Mouse (Mus musculus): ENCODE data around the gene Cemip2. TPM values are rescaled to one million over a fixed set of nuclear protein-coding genes. Genes with fewer than 3 reads are reported as not detected.

Gene Cemip2
- polyA plus RNA-seq, 1 experiment from 2014 or later, result 31.8 TPM

DNA sequence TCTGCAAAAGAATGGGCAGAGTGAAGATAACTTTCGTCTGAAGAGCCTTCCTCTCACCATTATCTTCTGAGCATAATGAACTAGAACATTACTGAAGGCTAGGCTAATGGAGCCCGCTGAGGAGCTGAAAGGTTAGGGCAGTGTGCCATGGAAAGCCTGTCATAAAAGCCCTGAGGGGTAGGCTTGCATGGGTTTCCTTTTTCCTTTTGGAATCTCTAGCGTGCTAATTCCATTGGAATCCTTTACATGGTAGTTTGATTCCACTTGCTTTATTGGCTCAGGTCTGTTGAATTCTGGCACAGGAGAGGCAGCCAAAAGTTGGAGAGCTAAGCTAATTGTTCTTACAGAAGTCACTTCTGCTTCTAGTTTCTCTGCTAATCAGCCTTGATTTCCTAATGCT lies 20.6 kb downstream of the Cemip2 start:
- WGBS, result 79% methylated on average over 3 of the region's 3 CpGs
- no peaks in the 10 kb centered on the region for H3K9me3 ChIP-seq (ENCODE audit: control insufficient read depth, low read length)
- no peak overlapping the region for H3K4me2 ChIP-seq (ENCODE audit: low read depth, low read length)
- H3K4me3 ChIP-seq (ENCODE audit: low read length), result no peak overlapping the region
- ATAC-seq (ENCODE audit: low read depth), result no peak
- H3K4me1 ChIP-seq (replicated peaks; ENCODE audit: control insufficient read depth, insufficient read depth, low read length), result peaks cover 11% of the 10 kb centered on the region; the same call in 1 of the 2 replicates
- H3K27me3 ChIP-seq (ENCODE audit: control insufficient read depth, insufficient read depth, low read depth, low read length), result no peaks in the 10 kb centered on the region
- H3K36me3 ChIP-seq (ENCODE audit: control insufficient read depth, insufficient read depth, low read length), result peaks cover 42% of the 10 kb centered on the region
- no peak overlapping the region for H3K9ac ChIP-seq (ENCODE audit: low read length)
- H3K27ac ChIP-seq (ENCODE audit: low read length), result no peak overlapping the region

GRCm38 (mm10) chr19:21799410-21800373 lies 21.6 kb downstream of the Cemip2 start:
- Histone ChIP-seq H3K9ac (ENCODE audit: low read length) (no peak overlapping the region), H3K27me3 (ENCODE audit: control insufficient read depth, insufficient read depth, low read depth, low read length) (no peaks in the 10 kb centered on the region), H3K4me3 (ENCODE audit: low read length) (no peak overlapping the region), H3K4me2 (ENCODE audit: low read depth, low read length) (no peak overlapping the region), H3K4me1 (replicated peaks; ENCODE audit: control insufficient read depth, insufficient read depth, low read length) (peaks cover 11% of the 10 kb centered on the region; the same call in 1 of the 2 replicates), H3K9me3 (ENCODE audit: control insufficient read depth, low read length) (no peaks in the 10 kb centered on the region), H3K36me3 (ENCODE audit: control insufficient read depth, insufficient read depth, low read length) (peaks cover 49% of the 10 kb centered on the region), H3K27ac (ENCODE audit: low read length) (peak overlapping the region; percentile 43; the same call in 1 of the 2 replicates)
- WGBS, result 61% methylated on average over 13 of the region's 13 CpGs
- 0 out of 2 replicates have a peak, but pooled peaks have one; percentile 38 for ATAC-seq (ENCODE audit: low read depth)

GRCm38 (mm10) chr19:21804488-21804887 lies 26.3 kb downstream of the Cemip2 start:
- no peaks in the 10 kb centered on the region for H3K9me3 ChIP-seq (ENCODE audit: control insufficient read depth, low read length)
- H3K4me2 ChIP-seq (ENCODE audit: low read depth, low read length), result no peak overlapping the region
- H3K4me3 ChIP-seq (ENCODE audit: low read length), result no peak overlapping the region
- H3K9ac ChIP-seq (ENCODE audit: low read length), result no peak overlapping the region
- peaks cover 6% of the 10 kb centered on the region for H3K4me1 ChIP-seq (replicated peaks; ENCODE audit: control insufficient read depth, insufficient read depth, low read length)
- ATAC-seq (ENCODE audit: low read depth), result no peak
- H3K27ac ChIP-seq (ENCODE audit: low read length), result 0 out of 2 replicates have a peak overlapping the region, but pooled peaks have one; percentile 13
- WGBS, result 76% methylated on average over 8 of the region's 8 CpGs
- no peaks in the 10 kb centered on the region for H3K27me3 ChIP-seq (ENCODE audit: control insufficient read depth, insufficient read depth, low read depth, low read length)
- peaks cover 54% of the 10 kb centered on the region for H3K36me3 ChIP-seq (ENCODE audit: control insufficient read depth, insufficient read depth, low read length)

DNA sequence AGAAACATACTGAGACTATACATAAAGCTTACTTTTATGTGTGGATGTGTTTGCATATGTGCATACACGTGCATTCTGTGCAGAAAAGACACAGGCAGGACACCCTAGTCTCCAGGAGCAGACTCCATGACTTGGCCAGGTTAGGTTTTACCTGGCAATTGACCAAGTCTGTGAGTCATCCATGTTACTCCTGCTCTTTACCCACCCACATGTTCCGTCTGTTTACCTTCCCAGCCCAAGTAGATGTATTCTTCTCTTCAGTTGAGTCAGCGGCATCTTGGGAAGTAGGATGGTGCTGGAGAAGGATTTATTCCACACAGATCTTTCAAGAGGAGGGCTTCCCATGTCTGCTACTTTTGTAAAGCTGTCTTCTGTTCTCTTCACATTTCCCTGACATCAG lies 27.2 kb downstream of the Cemip2 start:
- Histone ChIP-seq H3K27ac (ENCODE audit: low read length) (no peak overlapping the region), H3K36me3 (ENCODE audit: control insufficient read depth, insufficient read depth, low read length) (peaks cover 57% of the 10 kb centered on the region), H3K27me3 (ENCODE audit: control insufficient read depth, insufficient read depth, low read depth, low read length) (no peaks in the 10 kb centered on the region), H3K4me1 (replicated peaks; ENCODE audit: control insufficient read depth, insufficient read depth, low read length) (peaks cover 3% of the 10 kb centered on the region), H3K9ac (ENCODE audit: low read length) (no peak overlapping the region), H3K4me2 (ENCODE audit: low read depth, low read length) (no peak overlapping the region), H3K9me3 (ENCODE audit: control insufficient read depth, low read length) (no peaks in the 10 kb centered on the region), H3K4me3 (ENCODE audit: low read length) (no peak overlapping the region)
- 65% methylated on average over 3 of the region's 3 CpGs for WGBS
- ATAC-seq (ENCODE audit: low read depth), result peak; percentile 36; the same call in 1 of the 2 replicates

DNA sequence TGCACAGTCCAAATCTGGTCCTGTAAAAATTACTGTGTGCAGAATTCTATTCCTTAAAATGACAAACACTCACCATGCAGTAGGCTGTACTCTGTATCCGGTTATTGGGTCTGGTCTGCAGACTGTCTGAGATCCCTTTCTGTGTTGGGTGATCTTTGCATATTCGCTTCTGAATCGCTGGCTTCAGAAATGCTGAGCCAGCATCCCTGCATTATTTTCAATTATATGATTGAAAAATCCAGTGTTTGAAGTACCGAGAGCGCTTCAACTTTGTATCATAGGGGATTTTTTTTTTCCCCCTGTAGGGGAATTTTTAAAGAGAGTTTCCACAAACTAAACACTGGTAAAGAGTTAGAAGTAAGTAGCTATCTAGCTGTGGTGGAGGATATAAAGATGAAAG lies 32.0 kb downstream of the Cemip2 start:
- no peak for ATAC-seq (ENCODE audit: low read depth)
- Histone ChIP-seq H3K4me2 (ENCODE audit: low read depth, low read length) (no peak overlapping the region), H3K27ac (ENCODE audit: low read length) (no peak overlapping the region), H3K9ac (ENCODE audit: low read length) (no peak overlapping the region), H3K27me3 (ENCODE audit: control insufficient read depth, insufficient read depth, low read depth, low read length) (no peaks in the 10 kb centered on the region), H3K9me3 (ENCODE audit: control insufficient read depth, low read length) (no peaks in the 10 kb centered on the region), H3K4me1 (replicated peaks; ENCODE audit: control insufficient read depth, insufficient read depth, low read length) (peaks cover 8% of the 10 kb centered on the region), H3K36me3 (ENCODE audit: control insufficient read depth, insufficient read depth, low read length) (peaks cover 40% of the 10 kb centered on the region), H3K4me3 (ENCODE audit: low read length) (no peak overlapping the region)
- WGBS, result 91% methylated on average over 5 of the region's 5 CpGs

- Histone ChIP-seq H3K4me1 (replicated peaks; ENCODE audit: control insufficient read depth, insufficient read depth, low read length) (peaks cover 5% of the 10 kb centered on the region), H3K9ac (ENCODE audit: low read length) (no peak overlapping the region), H3K27ac (ENCODE audit: low read length) (no peak overlapping the region), H3K27me3 (ENCODE audit: control insufficient read depth, insufficient read depth, low read depth, low read length) (no peaks in the 10 kb centered on the region), H3K4me2 (ENCODE audit: low read depth, low read length) (no peak overlapping the region), H3K9me3 (ENCODE audit: control insufficient read depth, low read length) (no peaks in the 10 kb centered on the region), H3K4me3 (ENCODE audit: low read length) (no peak overlapping the region), H3K36me3 (ENCODE audit: control insufficient read depth, insufficient read depth, low read length) (peaks cover 34% of the 10 kb centered on the region)
- 71% methylated on average over 13 of the region's 13 CpGs for WGBS
- no peak for ATAC-seq (ENCODE audit: low read depth)
Observed at GRCm38 (mm10) chr19:21813560-21813959, 35.4 kb downstream of the Cemip2 start.

GRCm38 (mm10) chr19:21814433-21815020 lies 36.4 kb downstream of the Cemip2 start:
- ATAC-seq (ENCODE audit: low read depth), result 0 out of 2 replicates have a peak, but pooled peaks have one; percentile 26
- Histone ChIP-seq H3K36me3 (ENCODE audit: control insufficient read depth, insufficient read depth, low read length) (peaks cover 34% of the 10 kb centered on the region), H3K9me3 (ENCODE audit: control insufficient read depth, low read length) (no peaks in the 10 kb centered on the region), H3K4me3 (ENCODE audit: low read length) (no peak overlapping the region), H3K4me1 (replicated peaks; ENCODE audit: control insufficient read depth, insufficient read depth, low read length) (peaks cover 5% of the 10 kb centered on the region), H3K27ac (ENCODE audit: low read length) (no peak overlapping the region), H3K27me3 (ENCODE audit: control insufficient read depth, insufficient read depth, low read depth, low read length) (no peaks in the 10 kb centered on the region), H3K9ac (ENCODE audit: low read length) (no peak overlapping the region), H3K4me2 (ENCODE audit: low read depth, low read length) (no peak overlapping the region)
- 69% methylated on average over 8 of the region's 8 CpGs for WGBS

- H3K27ac ChIP-seq (ENCODE audit: low read length), result no peak overlapping the region
- peaks cover 24% of the 10 kb centered on the region for H3K36me3 ChIP-seq (ENCODE audit: control insufficient read depth, insufficient read depth, low read length)
- WGBS, result 91% methylated on average over 4 of the region's 4 CpGs
- no peak for ATAC-seq (ENCODE audit: low read depth)
- no peaks in the 10 kb centered on the region for H3K27me3 ChIP-seq (ENCODE audit: control insufficient read depth, insufficient read depth, low read depth, low read length)
- no peak overlapping the region for H3K9ac ChIP-seq (ENCODE audit: low read length)
- no peaks in the 10 kb centered on the region for H3K9me3 ChIP-seq (ENCODE audit: control insufficient read depth, low read length)
- peaks cover 5% of the 10 kb centered on the region for H3K4me1 ChIP-seq (replicated peaks; ENCODE audit: control insufficient read depth, insufficient read depth, low read length)
- H3K4me2 ChIP-seq (ENCODE audit: low read depth, low read length), result no peak overlapping the region
- H3K4me3 ChIP-seq (ENCODE audit: low read length), result no peak overlapping the region
Observed at GRCm38 (mm10) chr19:21816260-21816659, 38.1 kb downstream of the Cemip2 start.

- H3K4me2 ChIP-seq (ENCODE audit: low read depth, low read length), result no peak overlapping the region
- H3K4me1 ChIP-seq (replicated peaks; ENCODE audit: control insufficient read depth, insufficient read depth, low read length), result peaks cover 5% of the 10 kb centered on the region
- H3K4me3 ChIP-seq (ENCODE audit: low read length), result no peak overlapping the region
- 0 out of 2 replicates have a peak overlapping the region, but pooled peaks have one; percentile 9 for H3K27ac ChIP-seq (ENCODE audit: low read length)
- H3K36me3 ChIP-seq (ENCODE audit: control insufficient read depth, insufficient read depth, low read length), result peaks cover 16% of the 10 kb centered on the region
- H3K9ac ChIP-seq (ENCODE audit: low read length), result no peak overlapping the region
- WGBS, result 84% methylated on average over 14 of the region's 14 CpGs
- H3K27me3 ChIP-seq (ENCODE audit: control insufficient read depth, insufficient read depth, low read depth, low read length), result no peaks in the 10 kb centered on the region
- no peak for ATAC-seq (ENCODE audit: low read depth)
- H3K9me3 ChIP-seq (ENCODE audit: control insufficient read depth, low read length), result no peaks in the 10 kb centered on the region
Observed at GRCm38 (mm10) chr19:21818021-21818725, 40.0 kb downstream of the Cemip2 start.

All from lung, embryonic 16.5 days (tissue).